Mouse (Mus musculus): ENCODE measurements around the gene Cdk5. TPM values are rescaled to one million over a fixed set of nuclear protein-coding genes. Genes with fewer than 3 reads are reported as not detected.

Gene Cdk5
- polyA plus RNA-seq, 1 experiment from 2014 or later: 29.3 TPM

DNA sequence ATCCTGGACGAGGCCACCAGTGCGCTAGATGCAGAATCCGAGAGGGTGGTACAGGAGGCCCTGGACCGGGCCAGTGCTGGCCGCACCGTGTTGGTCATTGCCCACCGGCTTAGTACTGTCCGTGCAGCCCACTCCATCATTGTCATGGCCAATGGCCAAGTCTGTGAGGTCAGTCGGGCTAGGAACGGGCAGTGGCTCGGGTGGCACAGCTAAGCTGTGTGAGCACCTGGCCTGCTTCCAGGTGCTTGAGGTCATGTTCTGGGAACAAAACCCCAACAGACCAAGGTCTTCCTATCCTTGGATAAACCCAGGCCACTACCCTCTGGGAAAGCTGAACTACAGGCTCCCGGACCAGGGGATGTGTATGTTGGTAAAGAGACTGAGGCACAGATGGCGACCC is 14.7 kb downstream of the Cdk5 start:
- DNase-seq (ENCODE audit: low spot score): no peak
- H3K4me2 ChIP-seq (replicated peaks; ENCODE audit: low read depth): no peak overlapping the region

DNA sequence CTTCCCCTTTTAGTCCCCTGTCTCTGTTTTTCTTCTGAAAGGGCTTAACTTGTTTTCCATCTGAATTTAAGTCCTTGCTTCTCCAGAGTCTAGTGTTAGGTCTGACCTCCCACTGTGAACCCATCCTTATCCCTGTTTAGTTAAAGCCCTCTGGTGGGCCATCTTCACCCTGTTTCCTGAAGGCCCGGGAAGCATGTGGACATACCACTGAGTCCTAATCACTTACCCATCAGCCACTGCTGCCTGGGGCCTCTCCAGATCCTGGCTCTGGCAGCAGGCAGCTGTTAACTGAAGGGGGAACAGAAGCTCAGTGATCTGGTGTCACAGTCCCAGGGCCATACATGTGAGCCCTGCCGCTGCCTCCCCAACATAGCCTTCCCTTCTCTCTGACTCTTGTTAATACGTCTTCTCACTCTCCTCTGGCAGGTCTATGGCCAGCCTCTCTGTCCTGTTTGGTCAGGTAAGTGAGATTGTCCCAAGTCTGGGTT is 17.9 kb downstream of the Cdk5 start:
- Histone ChIP-seq H3K4me3 (ENCODE audit: low read depth, low read length) (no peak overlapping the region), H3K4me2 (replicated peaks; ENCODE audit: low read depth) (no peak overlapping the region), H3K36me3 (ENCODE audit: control insufficient read depth, insufficient read depth, low read length) (peaks cover 8% of the 10 kb centered on the region), H3K9ac (ENCODE audit: low read length) (no peak overlapping the region), H3K9me3 (ENCODE audit: control insufficient read depth, low read length) (no peaks in the 10 kb centered on the region), H3K4me1 (replicated peaks; ENCODE audit: control insufficient read depth, insufficient read depth) (no peaks in the 10 kb centered on the region), H3K27ac (replicated peaks) (no peak overlapping the region), H3K27me3 (ENCODE audit: control insufficient read depth, insufficient read depth, low read length) (no peaks in the 10 kb centered on the region)
- WGBS: 63% methylated on average over 3 of the region's 3 CpGs
- DNase-seq (ENCODE audit: low spot score): no peak
- TF ChIP-seq EP300 (optimal IDR thresholded peaks at IDR 0.05): no peak
- TF ChIP-seq CTCF (IDR thresholded peaks at IDR 0.05; ENCODE audit: low read depth): no peak
- no peak for ATAC-seq (ENCODE audit: low FRiP score, low TSS enrichment)

More for the DNA sequence above, 14.7 kb downstream of the Cdk5 start:
- no peak overlapping the region for H3K9ac ChIP-seq (ENCODE audit: low read length)
- H3K27me3 ChIP-seq (ENCODE audit: control insufficient read depth, insufficient read depth, low read length): no peaks in the 10 kb centered on the region
- peaks cover 3% of the 10 kb centered on the region for H3K36me3 ChIP-seq (ENCODE audit: control insufficient read depth, insufficient read depth, low read length)
- H3K4me1 ChIP-seq (replicated peaks; ENCODE audit: control insufficient read depth, insufficient read depth): no peaks in the 10 kb centered on the region
- no peak overlapping the region for H3K27ac ChIP-seq (replicated peaks)
- peak; percentile 19; the same call in 1 of the 2 replicates for ATAC-seq (ENCODE audit: low FRiP score, low TSS enrichment)
- WGBS: 87% methylated on average over 13 of the region's 13 CpGs
- TF ChIP-seq EP300 (optimal IDR thresholded peaks at IDR 0.05) (no peak), CTCF (IDR thresholded peaks at IDR 0.05; ENCODE audit: low read depth) (no peak)
- H3K4me3 ChIP-seq (ENCODE audit: low read depth, low read length): no peak overlapping the region
- no peaks in the 10 kb centered on the region for H3K9me3 ChIP-seq (ENCODE audit: control insufficient read depth, low read length)

DNA sequence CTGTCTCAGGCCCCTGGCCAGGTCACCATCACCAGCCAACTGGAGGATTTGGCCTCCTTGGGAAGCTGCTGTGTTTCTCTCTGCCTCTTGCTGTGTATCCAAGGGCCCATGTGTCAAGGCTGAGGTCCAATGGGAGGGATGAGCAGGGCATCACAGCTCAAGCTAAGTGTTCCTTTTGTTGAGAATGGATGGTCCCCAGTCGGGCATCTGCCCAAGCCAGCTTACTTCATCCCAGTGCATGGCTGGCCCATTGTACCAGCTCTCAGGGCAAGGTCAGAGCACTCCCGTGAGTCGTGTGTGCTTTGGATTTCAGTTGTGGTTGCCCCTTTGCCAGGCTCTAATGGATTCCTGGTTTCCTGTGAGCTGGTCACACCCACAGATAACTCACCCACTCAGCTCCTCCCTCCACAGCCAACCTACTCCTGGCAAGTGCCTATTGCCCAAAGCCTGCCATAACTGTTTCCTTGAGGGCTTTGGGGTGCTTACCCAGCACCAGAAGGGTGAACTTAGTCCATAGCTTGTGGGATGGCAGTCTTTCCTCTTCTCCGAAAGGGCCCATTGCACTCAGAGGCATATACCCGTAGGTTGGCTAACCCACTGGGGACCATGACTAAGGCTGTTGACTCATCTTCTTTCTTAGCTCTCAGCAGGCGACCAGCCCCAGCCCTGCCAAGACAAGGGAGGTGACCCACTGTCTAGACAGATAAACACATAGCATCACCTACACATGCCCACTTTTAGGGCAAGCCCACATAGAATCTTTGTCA is 18.6 kb downstream of the Cdk5 start:
- no peaks in the 10 kb centered on the region for H3K9me3 ChIP-seq (ENCODE audit: control insufficient read depth, low read length)
- no peak for TF ChIP-seq EP300 (optimal IDR thresholded peaks at IDR 0.05)
- TF ChIP-seq CTCF (IDR thresholded peaks at IDR 0.05; ENCODE audit: low read depth): no peak
- DNase-seq (ENCODE audit: low spot score) (no peak), ATAC-seq (ENCODE audit: low FRiP score, low TSS enrichment) (no peak)
- H3K4me1 ChIP-seq (replicated peaks; ENCODE audit: control insufficient read depth, insufficient read depth): no peaks in the 10 kb centered on the region
- H3K4me2 ChIP-seq (replicated peaks; ENCODE audit: low read depth): no peak overlapping the region
- H3K36me3 ChIP-seq (ENCODE audit: control insufficient read depth, insufficient read depth, low read length): peaks cover 8% of the 10 kb centered on the region
- 76% methylated on average over 6 of the region's 6 CpGs for WGBS
- no peaks in the 10 kb centered on the region for H3K27me3 ChIP-seq (ENCODE audit: control insufficient read depth, insufficient read depth, low read length)
- no peak overlapping the region for H3K27ac ChIP-seq (replicated peaks)
- no peak overlapping the region for H3K9ac ChIP-seq (ENCODE audit: low read length)
- no peak overlapping the region for H3K4me3 ChIP-seq (ENCODE audit: low read depth, low read length)

DNA sequence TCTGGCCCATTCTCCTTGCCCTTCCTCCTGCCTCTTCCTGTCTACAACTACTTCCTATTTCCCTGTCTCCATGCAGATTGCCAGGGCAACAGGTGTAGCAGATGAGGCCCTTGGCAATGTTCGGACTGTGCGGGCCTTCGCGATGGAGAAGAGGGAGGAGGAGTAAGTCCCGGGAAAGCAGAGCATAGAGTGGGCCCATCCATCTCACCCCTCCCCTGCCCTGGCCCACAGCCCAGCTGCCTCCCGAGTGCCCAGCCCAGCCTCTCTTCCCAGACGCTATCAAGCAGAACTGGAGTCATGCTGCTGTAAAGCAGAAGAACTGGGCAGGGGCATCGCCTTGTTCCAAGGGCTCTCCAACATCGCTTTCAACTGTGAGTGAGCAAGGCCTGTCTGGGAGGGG is 21.4 kb downstream of the Cdk5 start:
- H3K4me1 ChIP-seq (replicated peaks; ENCODE audit: control insufficient read depth, insufficient read depth): no peaks in the 10 kb centered on the region
- WGBS: 71% methylated on average over 9 of the region's 9 CpGs
- no peak overlapping the region for H3K9ac ChIP-seq (ENCODE audit: low read length)
- no peak overlapping the region for H3K4me2 ChIP-seq (replicated peaks; ENCODE audit: low read depth)
- TF ChIP-seq CTCF (IDR thresholded peaks at IDR 0.05; ENCODE audit: low read depth) (no peak), EP300 (optimal IDR thresholded peaks at IDR 0.05) (no peak)
- 0 out of 2 replicates have a peak, but pooled peaks have one; percentile 34 for ATAC-seq (ENCODE audit: low FRiP score, low TSS enrichment)
- H3K27ac ChIP-seq (replicated peaks): no peak overlapping the region
- DNase-seq (ENCODE audit: low spot score): no peak
- no peaks in the 10 kb centered on the region for H3K9me3 ChIP-seq (ENCODE audit: control insufficient read depth, low read length)
- no peak overlapping the region for H3K4me3 ChIP-seq (ENCODE audit: low read depth, low read length)
- no peaks in the 10 kb centered on the region for H3K27me3 ChIP-seq (ENCODE audit: control insufficient read depth, insufficient read depth, low read length)
- H3K36me3 ChIP-seq (ENCODE audit: control insufficient read depth, insufficient read depth, low read length): peaks cover 8% of the 10 kb centered on the region

DNA sequence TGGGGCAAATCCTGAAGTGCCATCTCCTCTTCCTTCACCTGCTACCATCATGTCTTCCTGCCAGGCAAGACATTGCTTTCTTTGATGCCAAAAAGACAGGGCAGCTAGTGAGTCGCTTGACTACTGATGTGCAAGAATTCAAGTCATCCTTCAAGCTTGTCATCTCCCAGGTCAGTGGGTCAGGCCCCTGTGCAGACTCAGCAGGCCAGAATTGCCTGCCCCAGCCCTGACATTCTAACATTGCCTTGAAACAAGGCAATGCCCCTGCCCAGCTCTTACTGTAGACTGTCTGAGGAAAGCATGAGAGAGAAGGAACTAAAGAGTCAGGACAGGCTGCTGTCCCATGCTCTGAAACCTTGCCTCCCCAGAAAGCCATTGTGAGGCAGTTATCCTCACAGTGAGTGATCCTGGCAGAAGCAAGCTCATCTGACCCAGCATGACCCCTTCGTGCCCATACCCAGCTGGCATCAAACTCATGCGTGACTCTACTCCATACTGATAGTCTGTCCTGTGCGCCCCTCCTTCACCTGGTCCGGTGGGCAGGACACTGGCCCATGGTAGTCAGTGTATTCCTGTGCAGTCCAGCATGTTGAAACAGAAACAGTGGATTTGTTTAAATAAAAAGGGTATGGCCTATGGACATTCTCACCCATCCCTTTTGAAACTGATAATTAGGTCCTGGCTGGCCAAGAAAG is 22.3 kb downstream of the Cdk5 start:
- Histone ChIP-seq H3K4me1 (replicated peaks; ENCODE audit: control insufficient read depth, insufficient read depth) (no peaks in the 10 kb centered on the region), H3K4me2 (replicated peaks; ENCODE audit: low read depth) (no peak overlapping the region), H3K4me3 (ENCODE audit: low read depth, low read length) (no peak overlapping the region), H3K27ac (replicated peaks) (no peak overlapping the region), H3K9ac (ENCODE audit: low read length) (no peak overlapping the region), H3K27me3 (ENCODE audit: control insufficient read depth, insufficient read depth, low read length) (no peaks in the 10 kb centered on the region), H3K9me3 (ENCODE audit: control insufficient read depth, low read length) (no peaks in the 10 kb centered on the region), H3K36me3 (ENCODE audit: control insufficient read depth, insufficient read depth, low read length) (peaks cover 8% of the 10 kb centered on the region)
- TF ChIP-seq CTCF (IDR thresholded peaks at IDR 0.05; ENCODE audit: low read depth) (no peak), EP300 (optimal IDR thresholded peaks at IDR 0.05) (no peak)
- 91% methylated on average over 5 of the region's 5 CpGs for WGBS
- ATAC-seq (ENCODE audit: low FRiP score, low TSS enrichment): no peak
- DNase-seq (ENCODE audit: low spot score): no peak

DNA sequence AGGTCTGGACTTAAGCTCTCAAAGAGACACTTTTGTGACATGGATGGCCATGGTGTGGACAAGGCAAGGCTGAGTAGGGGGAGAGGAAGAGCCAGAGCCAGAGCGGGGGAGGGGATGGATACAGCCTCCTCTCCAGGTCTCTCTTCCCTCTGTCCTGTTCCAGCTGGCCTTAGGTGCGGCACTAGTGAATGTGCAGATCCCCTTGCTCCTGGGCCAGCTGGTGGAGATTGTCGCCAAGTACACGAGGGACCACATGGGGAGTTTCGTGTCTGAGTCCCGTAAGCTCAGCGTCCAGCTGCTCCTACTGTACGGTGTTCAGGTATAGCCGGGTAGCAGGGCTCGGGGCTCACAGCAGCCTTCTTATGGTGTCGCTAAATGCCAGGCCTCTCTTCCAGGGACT is 23.0 kb downstream of the Cdk5 start:
- no peak for ATAC-seq (ENCODE audit: low FRiP score, low TSS enrichment)
- Histone ChIP-seq H3K27ac (replicated peaks) (no peak overlapping the region), H3K4me1 (replicated peaks; ENCODE audit: control insufficient read depth, insufficient read depth) (no peaks in the 10 kb centered on the region)

More for the DNA sequence above, 23.0 kb downstream of the Cdk5 start:
- no peaks in the 10 kb centered on the region for H3K27me3 ChIP-seq (ENCODE audit: control insufficient read depth, insufficient read depth, low read length)
- no peak overlapping the region for H3K9ac ChIP-seq (ENCODE audit: low read length)
- peaks cover 8% of the 10 kb centered on the region for H3K36me3 ChIP-seq (ENCODE audit: control insufficient read depth, insufficient read depth, low read length)
- H3K4me3 ChIP-seq (ENCODE audit: low read depth, low read length): no peak overlapping the region
- TF ChIP-seq CTCF (IDR thresholded peaks at IDR 0.05; ENCODE audit: low read depth) (no peak), EP300 (optimal IDR thresholded peaks at IDR 0.05) (no peak)
- WGBS: 86% methylated on average over 11 of the region's 11 CpGs
- DNase-seq (ENCODE audit: low spot score): no peak
- no peak overlapping the region for H3K4me2 ChIP-seq (replicated peaks; ENCODE audit: low read depth)
- no peaks in the 10 kb centered on the region for H3K9me3 ChIP-seq (ENCODE audit: control insufficient read depth, low read length)

All from stomach, postnatal 0 days (tissue).